Mouse (Mus musculus): ENCODE results near the gene Gm20777. TPM values are rescaled to one million over a fixed set of nuclear protein-coding genes. Genes with fewer than 3 reads are reported as not detected.
"Not testable (repeated sequence)": the region's sequence is repeated elsewhere in the genome, so short reads cannot be mapped to it uniquely, and the experiment has no call there.

The Gm20777 gene
- total RNA-seq (2021), result not detected
- long read RNA-seq, experiment 1, result 0 reads
- long read RNA-seq, experiment 2, result 0 reads

DNA sequence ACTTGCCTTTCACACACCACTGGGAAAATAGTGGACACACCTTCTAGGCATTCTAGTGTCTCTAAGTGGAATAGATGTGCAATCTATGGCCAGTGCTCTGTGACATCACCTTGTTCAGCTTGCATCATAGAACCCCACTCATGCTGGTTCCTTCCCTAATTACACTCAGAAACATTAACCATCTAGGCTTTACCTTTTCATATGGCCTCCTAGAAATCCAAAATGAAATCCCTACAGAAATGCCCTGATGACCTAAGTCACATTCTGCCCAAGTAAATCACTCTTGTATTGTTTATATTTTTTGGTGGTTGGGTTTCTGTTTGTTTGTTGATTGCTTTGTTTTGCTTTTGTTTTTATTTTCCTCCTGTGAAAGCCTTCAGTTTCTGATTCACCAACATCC is at the start of gene Gm20777:
TSS of gene Gm20777 (minus strand) at position 101 of the 400 bp plus-strand sequence.
- DNase-seq (ENCODE audit: low spot score in 2 of 2), result not testable (repeated sequence)

DNA sequence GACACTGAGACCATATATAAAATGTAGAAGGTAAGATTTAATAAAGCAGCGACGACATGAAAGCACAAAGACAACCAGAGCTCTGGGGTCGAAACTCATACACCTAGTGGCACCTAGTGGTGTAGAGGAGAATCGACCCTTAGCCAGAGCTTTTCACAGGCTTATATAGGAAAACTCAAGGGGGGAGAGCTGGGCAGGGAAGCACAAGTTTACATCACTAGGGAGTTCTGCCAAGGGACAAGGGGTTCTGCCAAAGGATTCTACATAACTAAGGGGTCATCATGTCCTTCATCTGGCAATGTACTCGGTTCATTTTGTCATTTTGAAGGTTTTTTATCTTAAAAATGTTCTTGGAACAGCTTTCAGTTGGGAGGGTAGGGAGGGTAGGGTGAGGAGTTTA is 42.7 kb downstream of the Gm20777 start:
- not testable (repeated sequence) for DNase-seq (ENCODE audit: low spot score in 2 of 2)

DNA sequence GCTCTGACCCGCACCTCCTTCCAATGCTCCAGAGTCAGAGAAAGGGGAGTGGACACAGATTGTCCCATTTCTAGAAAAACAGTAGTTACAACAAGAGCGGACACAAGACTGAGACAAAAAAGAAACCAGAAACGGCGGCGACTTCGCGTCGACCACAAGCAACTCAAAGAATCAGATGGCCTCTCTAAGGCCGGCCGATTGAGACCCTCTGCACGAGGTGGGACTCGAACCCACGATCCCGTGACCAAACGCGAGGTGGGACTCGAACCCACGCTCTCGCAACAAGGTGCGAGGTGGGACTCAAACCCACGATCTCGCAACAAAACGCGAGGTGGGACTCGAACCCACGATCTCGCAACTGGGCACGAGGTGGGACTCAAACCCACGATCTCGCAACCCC is 43.5 kb downstream of the Gm20777 start:
- DNase-seq (ENCODE audit: low spot score in 2 of 2), result not testable (repeated sequence)

DNA sequence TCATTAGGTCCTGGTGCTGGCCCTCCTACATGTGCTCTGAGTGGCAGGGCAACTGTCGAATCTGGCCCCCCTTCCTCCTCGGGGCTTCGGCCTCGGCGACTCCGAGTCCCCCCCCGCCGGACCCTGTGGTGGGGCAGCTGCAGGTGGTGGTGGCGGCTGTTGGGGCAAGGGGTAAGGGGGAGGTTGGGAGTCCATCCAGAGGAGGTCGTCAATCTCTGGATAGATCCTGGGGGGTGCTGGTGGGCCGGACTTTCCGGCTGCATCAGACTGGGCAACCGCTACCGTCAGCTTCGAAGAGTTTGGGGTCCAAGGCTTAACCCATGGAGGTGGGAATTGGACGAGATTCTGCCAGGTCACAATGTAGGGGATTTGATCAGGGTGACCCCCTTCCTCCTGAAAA is 44.0 kb downstream of the Gm20777 start:
- not testable (repeated sequence) for DNase-seq (ENCODE audit: low spot score in 2 of 2)

DNA sequence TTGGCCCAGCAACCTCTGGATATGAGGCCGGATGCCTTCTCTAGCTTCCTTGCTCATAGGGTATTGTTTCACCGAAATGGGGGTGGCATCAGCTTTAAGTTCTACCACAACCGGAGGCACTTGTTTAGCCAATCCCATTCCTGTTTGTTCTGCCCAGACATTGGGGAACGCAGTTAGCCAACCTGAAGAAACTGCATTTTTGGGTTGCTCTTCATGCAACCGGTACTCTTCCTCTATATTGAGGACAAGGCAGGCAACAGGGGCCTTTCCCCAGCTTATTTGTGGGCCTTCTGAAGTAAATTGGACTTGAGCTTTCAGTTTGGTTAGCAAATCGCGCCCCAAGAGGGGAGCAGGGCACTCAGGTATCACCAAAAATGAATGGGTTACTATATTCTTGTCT is 45.6 kb downstream of the Gm20777 start:
- DNase-seq (ENCODE audit: low spot score in 2 of 2), result not testable (repeated sequence)

Other genes starting within 250 kb of the Gm20777 start
- gene Gm20737, start 216.4 kb downstream of the Gm20777 start, total RNA-seq (2021), result not detected
- not detected for gene Gm21775, start 199.0 kb downstream of the Gm20777 start, total RNA-seq (2021)
- gene Gm21900, start 136.1 kb downstream of the Gm20777 start, total RNA-seq (2021), result not detected

Measured in layer of hippocampus, postnatal 14 days (tissue).